Mouse (Mus musculus): ENCODE measurements around the gene Rbm6. TPM values are rescaled to one million over a fixed set of nuclear protein-coding genes. Genes with fewer than 3 reads are reported as not detected.

Gene Rbm6
- polyA plus RNA-seq, 1 experiment from 2014 or later, result 46.5 TPM

- H3K4me1 ChIP-seq, result peaks cover 8% of the 10 kb centered on the region; the same call in 1 of the 2 replicates
- WGBS, result 83% methylated on average over 1 of the region's 1 CpGs
- H3K4me3 ChIP-seq, result no peak overlapping the region
- no peak overlapping the region for H3K4me2 ChIP-seq
- H3K9ac ChIP-seq, result no peak overlapping the region
- no peak for ATAC-seq (ENCODE audit: extremely low read depth, insufficient number of reproducible peaks, low FRiP score, low TSS enrichment)
- H3K27me3 ChIP-seq (replicated peaks), result no peaks in the 10 kb centered on the region
- no peak overlapping the region for H3K27ac ChIP-seq (replicated peaks)
- peaks cover 3% of the 10 kb centered on the region; the same call in 1 of the 2 replicates for H3K9me3 ChIP-seq
- peaks cover 98% of the 10 kb centered on the region for H3K36me3 ChIP-seq
Measured at GRCm38 (mm10) chr9:107747310-107747709, 125.7 kb downstream of the Rbm6 start.

- no peak for ATAC-seq (ENCODE audit: extremely low read depth, insufficient number of reproducible peaks, low FRiP score, low TSS enrichment)
- H3K27ac ChIP-seq (replicated peaks), result no peak overlapping the region
- no peak overlapping the region for H3K4me2 ChIP-seq
- no peak overlapping the region for H3K4me3 ChIP-seq
- peaks cover 3% of the 10 kb centered on the region; the same call in 1 of the 2 replicates for H3K9me3 ChIP-seq
- peaks cover 8% of the 10 kb centered on the region; the same call in 1 of the 2 replicates for H3K4me1 ChIP-seq
- peaks cover 98% of the 10 kb centered on the region for H3K36me3 ChIP-seq
- H3K27me3 ChIP-seq (replicated peaks), result no peaks in the 10 kb centered on the region
- no peak overlapping the region for H3K9ac ChIP-seq
- 93% methylated on average over 3 of the region's 3 CpGs for WGBS
Measured at GRCm38 (mm10) chr9:107746679-107747078, 126.4 kb downstream of the Rbm6 start.

- H3K4me3 ChIP-seq, result no peak overlapping the region
- no peaks in the 10 kb centered on the region for H3K27me3 ChIP-seq (replicated peaks)
- no peak overlapping the region for H3K4me2 ChIP-seq
- no peak overlapping the region for H3K27ac ChIP-seq (replicated peaks)
- no peak for ATAC-seq (ENCODE audit: extremely low read depth, insufficient number of reproducible peaks, low FRiP score, low TSS enrichment)
- H3K4me1 ChIP-seq, result peaks cover 6% of the 10 kb centered on the region; the same call in 1 of the 2 replicates
- H3K9ac ChIP-seq, result no peak overlapping the region
- peaks cover 98% of the 10 kb centered on the region for H3K36me3 ChIP-seq
- peaks cover 3% of the 10 kb centered on the region; the same call in 1 of the 2 replicates for H3K9me3 ChIP-seq
- 91% methylated on average over 6 of the region's 6 CpGs for WGBS
Measured at GRCm38 (mm10) chr9:107744061-107744460, 129.0 kb downstream of the Rbm6 start.

GRCm38 (mm10) chr9:107738841-107739202 lies 134.2 kb downstream of the Rbm6 start:
- Histone ChIP-seq H3K27me3 (replicated peaks) (peaks cover 29% of the 10 kb centered on the region), H3K4me3 (no peak overlapping the region), H3K27ac (replicated peaks) (no peak overlapping the region), H3K9me3 (no peaks in the 10 kb centered on the region), H3K4me1 (peaks cover 37% of the 10 kb centered on the region), H3K9ac (no peak overlapping the region), H3K4me2 (no peak overlapping the region), H3K36me3 (peaks cover 57% of the 10 kb centered on the region)
- WGBS, result 50% methylated on average over 4 of the region's 4 CpGs
- no peak for ATAC-seq (ENCODE audit: extremely low read depth, insufficient number of reproducible peaks, low FRiP score, low TSS enrichment)

GRCm38 (mm10) chr9:107738020-107738840 lies 134.8 kb downstream of the Rbm6 start:
- H3K4me1 ChIP-seq, result peaks cover 37% of the 10 kb centered on the region
- H3K4me2 ChIP-seq, result no peak overlapping the region
- no peak overlapping the region for H3K9ac ChIP-seq
- 28% methylated on average over 7 of the region's 7 CpGs for WGBS
- peaks cover 33% of the 10 kb centered on the region for H3K27me3 ChIP-seq (replicated peaks)
- H3K9me3 ChIP-seq, result no peaks in the 10 kb centered on the region
- peaks cover 51% of the 10 kb centered on the region for H3K36me3 ChIP-seq
- H3K27ac ChIP-seq (replicated peaks), result 0 out of 2 replicates have a peak overlapping the region, but pooled peaks have one; percentile 8
- no peak overlapping the region for H3K4me3 ChIP-seq
- ATAC-seq (ENCODE audit: extremely low read depth, insufficient number of reproducible peaks, low FRiP score, low TSS enrichment), result 0 out of 2 replicates have a peak, but pooled peaks have one; percentile 14

- Histone ChIP-seq H3K9ac (peak overlapping the region; percentile 37; the same call in 1 of the 2 replicates), H3K36me3 (peaks cover 30% of the 10 kb centered on the region), H3K4me1 (peaks cover 37% of the 10 kb centered on the region), H3K9me3 (no peaks in the 10 kb centered on the region), H3K27ac (replicated peaks) (no peak overlapping the region), H3K27me3 (replicated peaks) (peaks cover 33% of the 10 kb centered on the region), H3K4me3 (peak overlapping the region; percentile 6; the same call in 1 of the 2 replicates), H3K4me2 (peak overlapping the region; percentile 45)
- no peak for ATAC-seq (ENCODE audit: extremely low read depth, insufficient number of reproducible peaks, low FRiP score, low TSS enrichment)
- 0% methylated on average over 7 of the region's 7 CpGs for WGBS
Measured at GRCm38 (mm10) chr9:107736185-107736485, 136.9 kb downstream of the Rbm6 start.

- H3K4me3 ChIP-seq, result peak overlapping the region; percentile 6; the same call in 1 of the 2 replicates
- peak overlapping the region; percentile 45 for H3K4me2 ChIP-seq
- ATAC-seq (ENCODE audit: extremely low read depth, insufficient number of reproducible peaks, low FRiP score, low TSS enrichment), result no peak
- H3K9ac ChIP-seq, result peak overlapping the region; percentile 37; the same call in 1 of the 2 replicates
- peaks cover 25% of the 10 kb centered on the region for H3K36me3 ChIP-seq
- no peaks in the 10 kb centered on the region for H3K9me3 ChIP-seq
- H3K27ac ChIP-seq (replicated peaks), result no peak overlapping the region
- WGBS, result 6% methylated on average over 16 of the region's 17 CpGs
- H3K4me1 ChIP-seq, result peaks cover 37% of the 10 kb centered on the region
- H3K27me3 ChIP-seq (replicated peaks), result peaks cover 33% of the 10 kb centered on the region
Measured at GRCm38 (mm10) chr9:107735356-107736184, 137.5 kb downstream of the Rbm6 start.

- H3K4me3 ChIP-seq, result no peak overlapping the region
- 27% methylated on average over 7 of the region's 7 CpGs for WGBS
- H3K27me3 ChIP-seq (replicated peaks), result peaks cover 33% of the 10 kb centered on the region
- no peak overlapping the region for H3K9ac ChIP-seq
- peaks cover 37% of the 10 kb centered on the region for H3K4me1 ChIP-seq
- no peak for ATAC-seq (ENCODE audit: extremely low read depth, insufficient number of reproducible peaks, low FRiP score, low TSS enrichment)
- no peak overlapping the region for H3K27ac ChIP-seq (replicated peaks)
- H3K9me3 ChIP-seq, result no peaks in the 10 kb centered on the region
- peaks cover 15% of the 10 kb centered on the region for H3K36me3 ChIP-seq
- H3K4me2 ChIP-seq, result no peak overlapping the region
Measured at GRCm38 (mm10) chr9:107734567-107734971, 138.5 kb downstream of the Rbm6 start.

GRCm38 (mm10) chr9:107729709-107730108 lies 143.3 kb downstream of the Rbm6 start:
- peaks cover 17% of the 10 kb centered on the region for H3K4me1 ChIP-seq
- ATAC-seq (ENCODE audit: extremely low read depth, insufficient number of reproducible peaks, low FRiP score, low TSS enrichment), result no peak
- no peaks in the 10 kb centered on the region for H3K9me3 ChIP-seq
- H3K36me3 ChIP-seq, result no peaks in the 10 kb centered on the region
- no peak overlapping the region for H3K4me2 ChIP-seq
- no peak overlapping the region for H3K9ac ChIP-seq
- H3K27me3 ChIP-seq (replicated peaks), result peaks cover 13% of the 10 kb centered on the region
- 69% methylated on average over 3 of the region's 3 CpGs for WGBS
- H3K27ac ChIP-seq (replicated peaks), result no peak overlapping the region
- no peak overlapping the region for H3K4me3 ChIP-seq

GRCm38 (mm10) chr9:107728919-107729670 lies 143.9 kb downstream of the Rbm6 start:
- no peak overlapping the region for H3K27ac ChIP-seq (replicated peaks)
- H3K4me2 ChIP-seq, result no peak overlapping the region
- H3K4me3 ChIP-seq, result no peak overlapping the region
- no peak for ATAC-seq (ENCODE audit: extremely low read depth, insufficient number of reproducible peaks, low FRiP score, low TSS enrichment)
- H3K4me1 ChIP-seq, result peaks cover 18% of the 10 kb centered on the region
- H3K9ac ChIP-seq, result no peak overlapping the region
- H3K36me3 ChIP-seq, result no peaks in the 10 kb centered on the region
- WGBS, result 35% methylated on average over 6 of the region's 6 CpGs
- H3K9me3 ChIP-seq, result no peaks in the 10 kb centered on the region
- H3K27me3 ChIP-seq (replicated peaks), result peaks cover 6% of the 10 kb centered on the region

GRCm38 (mm10) chr9:107727041-107727440 lies 146.0 kb downstream of the Rbm6 start:
- peaks cover 13% of the 10 kb centered on the region for H3K27me3 ChIP-seq (replicated peaks)
- H3K4me3 ChIP-seq, result no peak overlapping the region
- 57% methylated on average over 3 of the region's 3 CpGs for WGBS
- H3K9ac ChIP-seq, result no peak overlapping the region
- no peak overlapping the region for H3K4me2 ChIP-seq
- H3K4me1 ChIP-seq, result peaks cover 31% of the 10 kb centered on the region
- H3K36me3 ChIP-seq, result no peaks in the 10 kb centered on the region
- no peak overlapping the region for H3K27ac ChIP-seq (replicated peaks)
- H3K9me3 ChIP-seq, result no peaks in the 10 kb centered on the region
- ATAC-seq (ENCODE audit: extremely low read depth, insufficient number of reproducible peaks, low FRiP score, low TSS enrichment), result no peak
